Mouse (Mus musculus): ENCODE data around the gene Errfi1. TPM values are rescaled to one million over a fixed set of nuclear protein-coding genes. Genes with fewer than 3 reads are reported as not detected.
A peak's percentile ranks its signal among the peaks of the same experiment; 100 is the strongest.

Errfi1 gene
- polyA plus RNA-seq, 1 experiment from 2014 or later = 32.3 TPM

DNA sequence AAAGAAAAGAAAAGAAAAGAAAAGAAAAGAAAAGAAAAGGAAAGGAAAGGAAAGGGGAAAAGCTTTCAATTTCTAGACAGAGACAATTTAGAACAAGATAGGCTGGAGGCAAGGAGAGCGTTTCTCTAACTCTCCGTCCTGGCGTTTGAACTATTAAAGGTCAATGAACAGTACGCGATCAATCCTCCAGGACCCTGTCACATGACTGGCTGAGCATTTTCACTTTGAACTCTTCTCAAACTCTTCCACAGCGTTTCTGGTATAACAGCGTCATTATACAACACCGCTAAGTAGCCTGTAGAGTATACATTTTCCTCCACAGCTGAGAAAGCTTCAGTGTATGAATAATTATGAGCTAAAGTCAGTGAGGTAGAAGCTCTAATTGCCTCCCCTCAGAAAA, 1.7 kb upstream of the Errfi1 start:
- WGBS = 44% methylated on average over 8 of the region's 8 CpGs
- H3K4me3 ChIP-seq (replicated peaks) = no peak overlapping the region
- no peaks in the 10 kb centered on the region for H3K27me3 ChIP-seq (replicated peaks)
- no peaks in the 10 kb centered on the region for H3K9me3 ChIP-seq
- H3K27ac ChIP-seq = no peak overlapping the region
- no peak overlapping the region for H3K9ac ChIP-seq
- ATAC-seq (ENCODE audit: insufficient read depth, low FRiP score, low read depth) = no peak
- no peaks in the 10 kb centered on the region for H3K36me3 ChIP-seq
- no peak overlapping the region for H3K4me2 ChIP-seq
- 0 out of 2 replicates have a peak, but pooled peaks cover 5% of the 10 kb centered on the region for H3K4me1 ChIP-seq

DNA sequence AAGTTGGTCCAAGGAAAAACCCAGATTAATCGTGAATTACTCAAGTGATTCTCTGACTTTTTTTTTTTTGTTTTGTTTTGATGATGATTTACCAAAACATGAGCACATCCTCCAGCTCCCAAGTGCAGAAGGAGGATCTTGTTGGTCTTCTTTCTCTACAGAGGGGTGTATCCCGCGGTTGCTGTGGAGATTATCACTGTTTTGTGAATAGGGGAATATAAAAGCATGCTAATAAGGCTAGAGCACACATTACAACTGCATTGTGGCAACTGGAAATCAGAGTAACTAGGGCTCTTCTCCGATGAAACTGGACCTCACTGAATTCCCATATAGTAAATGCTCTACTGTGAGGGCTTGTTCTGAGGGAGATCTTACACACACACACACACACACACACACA, 1.2 kb upstream of the Errfi1 start:
- H3K4me1 ChIP-seq = 0 out of 2 replicates have a peak, but pooled peaks cover 5% of the 10 kb centered on the region
- H3K27me3 ChIP-seq (replicated peaks) = no peaks in the 10 kb centered on the region
- H3K4me2 ChIP-seq = no peak overlapping the region
- no peak for ATAC-seq (ENCODE audit: insufficient read depth, low FRiP score, low read depth)
- no peaks in the 10 kb centered on the region for H3K9me3 ChIP-seq
- no peak overlapping the region for H3K4me3 ChIP-seq (replicated peaks)
- no peaks in the 10 kb centered on the region for H3K36me3 ChIP-seq
- peak overlapping the region; percentile 99 for H3K27ac ChIP-seq
- no peak overlapping the region for H3K9ac ChIP-seq
- 59% methylated on average over 4 of the region's 4 CpGs for WGBS

DNA sequence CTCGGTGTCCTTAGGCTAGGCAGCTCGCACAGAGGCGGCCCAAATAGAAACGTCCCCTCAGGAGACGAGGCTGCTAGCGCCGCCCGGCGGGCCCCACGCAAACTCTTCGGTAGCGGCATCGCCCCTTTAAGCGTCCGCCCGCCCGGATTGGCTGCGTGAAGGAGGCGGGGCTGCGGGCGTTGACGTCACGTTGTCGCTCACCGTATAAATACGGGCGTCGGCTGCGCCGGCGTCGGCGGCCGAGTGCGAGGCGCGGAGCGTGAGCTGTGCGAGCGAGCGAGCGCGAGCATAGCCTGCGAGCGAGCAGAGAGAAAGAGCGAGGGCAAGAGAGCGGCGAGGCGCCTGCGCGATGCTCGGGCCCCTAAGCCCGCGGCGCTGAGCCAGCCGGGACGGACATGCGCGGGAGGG, 1.1 kb downstream of the Errfi1 start:
- Histone ChIP-seq H3K9ac (peak overlapping the region; percentile 90), H3K27ac (peak overlapping the region; percentile 99), H3K27me3 (replicated peaks) (no peaks in the 10 kb centered on the region), H3K4me2 (peak overlapping the region; percentile 71), H3K9me3 (no peaks in the 10 kb centered on the region), H3K36me3 (no peaks in the 10 kb centered on the region), H3K4me1 (peaks cover 5% of the 10 kb centered on the region; the same call in 1 of the 2 replicates), H3K4me3 (replicated peaks) (peak overlapping the region; percentile 89)
- peak; percentile 87 for ATAC-seq (ENCODE audit: insufficient read depth, low FRiP score, low read depth)
- under 1% methylated on average over 44 of the region's 59 CpGs for WGBS

DNA sequence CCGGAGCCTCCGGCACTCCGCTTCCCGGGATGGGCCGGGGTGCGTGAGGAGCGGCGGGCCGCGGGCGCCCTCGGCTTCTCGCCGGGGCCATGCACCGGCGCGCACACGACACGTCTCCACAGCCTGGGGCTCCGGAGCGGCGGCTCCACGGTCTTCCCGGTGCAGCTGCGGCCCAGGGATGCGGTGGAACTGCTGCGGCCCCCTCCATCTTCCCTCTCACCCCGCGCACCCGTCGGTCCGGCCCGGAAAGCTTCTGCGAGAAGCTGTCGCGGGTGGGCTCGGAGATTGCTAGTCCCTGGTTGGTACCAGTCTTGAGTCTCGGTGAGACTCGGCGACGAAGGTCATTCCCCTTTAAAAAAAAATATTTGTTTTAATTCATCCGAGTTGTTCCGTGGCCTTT, 1.6 kb downstream of the Errfi1 start:
- peaks cover 5% of the 10 kb centered on the region; the same call in 1 of the 2 replicates for H3K4me1 ChIP-seq
- ATAC-seq (ENCODE audit: insufficient read depth, low FRiP score, low read depth) = no peak; the same call in 1 of the 2 replicates

GRCm38 (mm10) chr4:150860526-150860925, 6.8 kb downstream of the Errfi1 start:
- Histone ChIP-seq H3K27me3 (replicated peaks) (no peaks in the 10 kb centered on the region), H3K9ac (no peak overlapping the region), H3K36me3 (peaks cover 6% of the 10 kb centered on the region), H3K4me3 (replicated peaks) (no peak overlapping the region), H3K4me1 (no peaks in the 10 kb centered on the region; the same call in 1 of the 2 replicates), H3K9me3 (no peaks in the 10 kb centered on the region), H3K27ac (peak overlapping the region; percentile 26; the same call in 1 of the 2 replicates), H3K4me2 (no peak overlapping the region)
- WGBS = 41% methylated on average over 4 of the region's 4 CpGs
- ATAC-seq (ENCODE audit: insufficient read depth, low FRiP score, low read depth) = no peak

More for the DNA sequence above, 1.6 kb downstream of the Errfi1 start:
- Histone ChIP-seq H3K27ac (peak overlapping the region; percentile 99), H3K9me3 (no peaks in the 10 kb centered on the region), H3K27me3 (replicated peaks) (no peaks in the 10 kb centered on the region), H3K4me2 (peak overlapping the region; percentile 71), H3K4me3 (replicated peaks) (peak overlapping the region; percentile 89), H3K36me3 (no peaks in the 10 kb centered on the region), H3K9ac (peak overlapping the region; percentile 90)
- under 1% methylated on average over 36 of the region's 43 CpGs for WGBS

GRCm38 (mm10) chr4:150861161-150861560, 7.4 kb downstream of the Errfi1 start:
- no peaks in the 10 kb centered on the region for H3K9me3 ChIP-seq
- no peak overlapping the region for H3K9ac ChIP-seq
- no peak for ATAC-seq (ENCODE audit: insufficient read depth, low FRiP score, low read depth)
- H3K27ac ChIP-seq = peak overlapping the region; percentile 28; the same call in 1 of the 2 replicates
- no peaks in the 10 kb centered on the region for H3K27me3 ChIP-seq (replicated peaks)
- no peak overlapping the region for H3K4me3 ChIP-seq (replicated peaks)
- 86% methylated on average over 2 of the region's 2 CpGs for WGBS
- peaks cover 13% of the 10 kb centered on the region for H3K36me3 ChIP-seq
- H3K4me2 ChIP-seq = no peak overlapping the region
- H3K4me1 ChIP-seq = no peaks in the 10 kb centered on the region; the same call in 1 of the 2 replicates

GRCm38 (mm10) chr4:150862626-150863375, 9.1 kb downstream of the Errfi1 start:
- 63% methylated on average over 8 of the region's 8 CpGs for WGBS
- H3K36me3 ChIP-seq = peaks cover 27% of the 10 kb centered on the region
- H3K27ac ChIP-seq = no peak overlapping the region
- H3K4me2 ChIP-seq = no peak overlapping the region
- no peaks in the 10 kb centered on the region for H3K27me3 ChIP-seq (replicated peaks)
- no peak overlapping the region for H3K4me3 ChIP-seq (replicated peaks)
- no peak for ATAC-seq (ENCODE audit: insufficient read depth, low FRiP score, low read depth)
- H3K9me3 ChIP-seq = no peaks in the 10 kb centered on the region
- H3K9ac ChIP-seq = no peak overlapping the region
- H3K4me1 ChIP-seq = no peaks in the 10 kb centered on the region

DNA sequence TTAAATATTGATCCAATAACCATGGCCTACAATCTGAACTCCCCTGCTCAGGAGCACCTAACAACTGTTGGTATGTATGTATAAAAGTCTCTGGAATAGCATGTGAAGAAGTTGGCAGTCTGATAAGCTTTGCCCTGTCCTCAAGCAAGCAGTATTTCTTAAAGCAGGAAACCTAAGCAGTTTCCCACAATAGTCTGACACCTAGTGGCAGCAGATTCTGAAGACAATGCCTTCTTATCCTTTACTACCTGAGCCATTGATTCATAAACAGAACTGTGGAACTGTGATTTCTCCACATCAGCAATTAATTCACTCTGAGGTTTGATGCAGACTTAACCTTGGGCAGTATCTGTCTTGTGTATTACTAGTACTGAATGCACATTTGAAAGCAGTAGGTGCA, 11.7 kb downstream of the Errfi1 start:
- Histone ChIP-seq H3K4me1 (peaks cover 14% of the 10 kb centered on the region; the same call in 1 of the 2 replicates), H3K27me3 (replicated peaks) (no peaks in the 10 kb centered on the region), H3K9me3 (no peaks in the 10 kb centered on the region), H3K4me3 (replicated peaks) (no peak overlapping the region), H3K27ac (no peak overlapping the region), H3K9ac (no peak overlapping the region), H3K4me2 (no peak overlapping the region), H3K36me3 (peaks cover 27% of the 10 kb centered on the region)
- no peak for ATAC-seq (ENCODE audit: insufficient read depth, low FRiP score, low read depth)

- peaks cover 27% of the 10 kb centered on the region for H3K36me3 ChIP-seq
- H3K27me3 ChIP-seq (replicated peaks) = no peaks in the 10 kb centered on the region
- no peaks in the 10 kb centered on the region for H3K9me3 ChIP-seq
- H3K4me1 ChIP-seq = peaks cover 15% of the 10 kb centered on the region
- no peak overlapping the region for H3K27ac ChIP-seq
- H3K9ac ChIP-seq = no peak overlapping the region
- no peak for ATAC-seq (ENCODE audit: insufficient read depth, low FRiP score, low read depth)
- H3K4me3 ChIP-seq (replicated peaks) = no peak overlapping the region
- WGBS = 86% methylated on average over 11 of the region's 11 CpGs
- H3K4me2 ChIP-seq = no peak overlapping the region
Observed at GRCm38 (mm10) chr4:150866069-150866468, 12.3 kb downstream of the Errfi1 start.

DNA sequence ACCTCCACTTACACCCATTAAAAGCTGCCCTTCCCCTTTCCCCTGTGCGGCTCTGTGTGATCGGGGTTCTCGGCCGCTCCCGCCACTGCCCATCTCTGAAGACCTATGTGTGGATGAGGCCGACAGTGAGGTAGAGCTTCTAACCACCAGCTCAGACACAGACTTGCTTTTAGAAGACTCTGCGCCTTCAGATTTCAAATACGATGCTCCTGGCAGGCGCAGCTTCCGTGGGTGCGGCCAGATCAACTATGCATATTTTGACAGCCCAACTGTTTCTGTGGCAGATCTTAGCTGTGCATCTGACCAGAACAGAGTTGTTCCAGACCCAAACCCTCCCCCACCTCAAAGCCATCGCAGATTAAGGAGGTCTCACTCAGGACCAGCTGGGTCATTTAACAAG, 12.8 kb downstream of the Errfi1 start:
- H3K27ac ChIP-seq = no peak overlapping the region
- peaks cover 27% of the 10 kb centered on the region for H3K36me3 ChIP-seq
- no peaks in the 10 kb centered on the region for H3K9me3 ChIP-seq
- H3K9ac ChIP-seq = no peak overlapping the region
- 89% methylated on average over 12 of the region's 12 CpGs for WGBS
- H3K27me3 ChIP-seq (replicated peaks) = no peaks in the 10 kb centered on the region
- H3K4me1 ChIP-seq = peaks cover 17% of the 10 kb centered on the region
- no peak overlapping the region for H3K4me2 ChIP-seq
- no peak overlapping the region for H3K4me3 ChIP-seq (replicated peaks)
- ATAC-seq (ENCODE audit: insufficient read depth, low FRiP score, low read depth) = no peak

DNA sequence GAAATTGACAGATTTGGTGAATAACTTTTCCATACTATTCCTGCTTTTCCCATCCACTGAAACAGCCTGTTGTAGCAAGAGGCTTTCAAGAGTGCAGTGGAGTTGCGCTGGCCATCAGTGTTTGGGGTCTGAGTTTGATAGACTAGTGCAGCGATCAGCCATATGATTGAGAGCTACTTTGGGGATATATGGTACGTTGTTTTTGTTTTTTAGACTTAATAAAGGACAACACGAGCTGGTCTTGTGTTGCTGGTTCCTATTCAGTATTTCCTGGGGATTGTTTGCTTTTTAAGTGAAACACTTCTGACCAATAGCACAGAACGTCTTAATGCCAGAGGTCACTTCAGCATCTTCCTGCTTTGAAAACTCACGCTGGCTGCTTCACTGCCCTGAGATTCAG, 14.4 kb downstream of the Errfi1 start:
- no peak overlapping the region for H3K27ac ChIP-seq
- 70% methylated on average over 6 of the region's 6 CpGs for WGBS
- no peaks in the 10 kb centered on the region for H3K9me3 ChIP-seq
- peaks cover 27% of the 10 kb centered on the region for H3K36me3 ChIP-seq
- H3K4me2 ChIP-seq = no peak overlapping the region
- no peak overlapping the region for H3K9ac ChIP-seq
- no peak overlapping the region for H3K4me3 ChIP-seq (replicated peaks)
- no peak for ATAC-seq (ENCODE audit: insufficient read depth, low FRiP score, low read depth)
- peaks cover 27% of the 10 kb centered on the region for H3K4me1 ChIP-seq
- H3K27me3 ChIP-seq (replicated peaks) = no peaks in the 10 kb centered on the region

DNA sequence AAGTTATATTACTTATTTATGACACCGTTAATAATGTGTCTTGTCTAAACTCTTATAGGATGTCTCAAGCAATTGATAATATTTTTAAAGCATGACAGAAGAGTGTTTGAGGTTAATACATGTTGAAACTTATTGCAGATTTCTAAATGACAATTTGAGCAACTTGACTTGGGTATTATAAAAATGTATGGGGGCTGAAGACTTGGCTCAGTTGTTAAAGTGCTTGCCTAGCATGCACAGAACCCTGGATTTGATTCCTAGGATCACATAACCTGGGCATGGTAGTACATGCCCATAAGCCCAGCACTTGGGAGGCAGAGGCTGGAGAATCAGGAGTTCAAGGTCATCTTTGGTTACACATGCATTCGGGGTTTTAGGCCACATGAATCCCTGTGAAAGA, 15.1 kb downstream of the Errfi1 start:
- H3K36me3 ChIP-seq = peaks cover 27% of the 10 kb centered on the region
- no peak overlapping the region for H3K4me3 ChIP-seq (replicated peaks)
- H3K9me3 ChIP-seq = no peaks in the 10 kb centered on the region
- peaks cover 27% of the 10 kb centered on the region for H3K4me1 ChIP-seq
- ATAC-seq (ENCODE audit: insufficient read depth, low FRiP score, low read depth) = no peak
- 77% methylated on average over 2 of the region's 2 CpGs for WGBS
- H3K27me3 ChIP-seq (replicated peaks) = no peaks in the 10 kb centered on the region
- no peak overlapping the region for H3K9ac ChIP-seq
- H3K4me2 ChIP-seq = no peak overlapping the region
- H3K27ac ChIP-seq = 0 out of 2 replicates have a peak overlapping the region, but pooled peaks have one; percentile 9

Data from stomach, embryonic 15.5 days (tissue).